Comparison of ENCODE assay signal across 9 mouse cellular contexts in genomic region chr3:54156316-54157000, GRCm38 (mm10). TPM values are rescaled to one million over a fixed set of nuclear protein-coding genes. Genes with fewer than 3 reads are reported as not detected.
A peak's percentile ranks its signal among the peaks of the same experiment; 100 is the strongest.
DNase-seq lines count a peak whose midpoint lies in the region; ATAC-seq and TF ChIP-seq lines count a peak whose summit lies in the region.
"Had no signal": no experiment of that assay in that cellular context is flagged by ENCODE, and none has a peak within 500 bp of the region (broad histone marks: within the 10 kb centered on the region; RNA-seq: fewer than 3 reads in every experiment).

No protein-coding gene starts in this region.

- DNase-seq in lung, adult 2 months, result no peak
- peak; percentile 29 for DNase-seq in forebrain, embryonic 10.5 days (ENCODE audit: extremely low spot score, low spot score)
- peak; percentile 2 for DNase-seq in kidney, postnatal 14 days
- peak; percentile 46 for DNase-seq in neural tube, embryonic 10.5 days (ENCODE audit: extremely low spot score, low spot score)
- DNase-seq in thymus, postnatal 0 days (ENCODE audit: low spot score), result no peak
- no peak for DNase-seq in natural killer cell, adult 2 months (ENCODE audit: low spot score in 2 of 2)
- no peak for DNase-seq in lung, postnatal 10 days

- H3K27me3 ChIP-seq in lung, embryonic 16.5 days (ENCODE audit: control insufficient read depth, insufficient read depth, low read depth, low read length), result peaks cover 24% of the 10 kb centered on the region
- H3K27me3 ChIP-seq in forebrain, embryonic 10.5 days (ENCODE audit: poor library complexity, severe bottlenecking), result peaks cover 42% of the 10 kb centered on the region

- peak overlapping the region; percentile 49 for H3K4me2 ChIP-seq in lung, embryonic 16.5 days (ENCODE audit: low read depth, low read length)

- no peak for ATAC-seq in lung, embryonic 16.5 days (ENCODE audit: low read depth)

- WGBS in lung, embryonic 16.5 days, result under 1% methylated on average over 28 of the region's 28 CpGs
- 1% methylated on average over 28 of the region's 28 CpGs for WGBS in lung, adult 2 months
- 0% methylated on average over 28 of the region's 28 CpGs for WGBS in forebrain, embryonic 10.5 days

- H3K4me3 ChIP-seq in lung, embryonic 16.5 days (ENCODE audit: low read length), result peak overlapping the region; percentile 34
- no peak overlapping the region for H3K4me3 ChIP-seq in lung, adult 2 months (replicated peaks; ENCODE audit: extremely low read depth, low read depth, low read length)
- peak overlapping the region; percentile 63 for H3K4me3 ChIP-seq in forebrain, embryonic 10.5 days

- H3K36me3 ChIP-seq in lung, embryonic 16.5 days (ENCODE audit: control insufficient read depth, insufficient read depth, low read length), result no peaks in the 10 kb centered on the region
- no peaks in the 10 kb centered on the region for H3K36me3 ChIP-seq in forebrain, embryonic 10.5 days (replicated peaks)

- no peak overlapping the region for H3K9ac ChIP-seq in lung, embryonic 16.5 days (ENCODE audit: low read length)

- H3K4me1 ChIP-seq in lung, embryonic 16.5 days (replicated peaks; ENCODE audit: control insufficient read depth, insufficient read depth, low read length), result peaks cover 7% of the 10 kb centered on the region
- no peaks in the 10 kb centered on the region for H3K4me1 ChIP-seq in lung, adult 2 months (ENCODE audit: control insufficient read depth, insufficient read depth, low read length)
- H3K4me1 ChIP-seq in forebrain, embryonic 10.5 days, result peaks cover 29% of the 10 kb centered on the region

- no peak for TF ChIP-seq POLR2A in lung, adult 2 months (IDR thresholded peaks at IDR 0.05; ENCODE audit: borderline replicate concordance, extremely low read depth, low read depth, low read length)

- H3K27ac ChIP-seq in lung, embryonic 16.5 days (ENCODE audit: low read length), result no peak overlapping the region
- H3K27ac ChIP-seq in forebrain, embryonic 10.5 days, result peak overlapping the region; percentile 37; the same call in 1 of the 2 replicates

- TF ChIP-seq CTCF in lung, adult 2 months (IDR thresholded peaks at IDR 0.05; ENCODE audit: insufficient read depth, low read length), result no peak

- no peaks in the 10 kb centered on the region for H3K9me3 ChIP-seq in lung, embryonic 16.5 days (ENCODE audit: control insufficient read depth, low read length)
- H3K9me3 ChIP-seq in forebrain, embryonic 10.5 days, result no peaks in the 10 kb centered on the region

RNA-seq across cellular contexts. Expression of gene Trpc4, which starts 0.6 kb away (rescaled TPM):
- 0.06 and 0.11 TPM in 2 replicates for polyA plus RNA-seq in lung, embryonic 16.5 days (2015; fragmentation: Nextera tagmentation; extraction: Ambion mirVana)
- polyA plus RNA-seq in lung, adult 2 months (2012; rRNA removed), result 0.05 TPM in 1 of 2 replicates, not detected in the other
- polyA plus RNA-seq in forebrain, embryonic 10.5 days (2016; fragmentation: Nextera tagmentation; extraction: Ambion mirVana), result 0.30 and 0.40 TPM in 2 replicates
- 0.21 and 0.22 TPM in 2 replicates for polyA plus RNA-seq in thymus, postnatal 0 days (2015; fragmentation: Nextera tagmentation; extraction: Ambion mirVana)
- polyA plus RNA-seq: liver, adult 2 months had no signal

Comparison
In these comparisons a context has a peak if more than half of its experiments do, and no peak if none do; other contexts are left out.
1. DNase-seq: peak in forebrain, embryonic 10.5 days (single experiment), kidney, postnatal 14 days (single experiment) and neural tube, embryonic 10.5 days (single experiment); none in lung, adult 2 months (single experiment), thymus, postnatal 0 days (single experiment), natural killer cell, adult 2 months (0 of 2) and lung, postnatal 10 days (single experiment).